Mouse (Mus musculus) liver (tissue): ENCODE results near the gene Fbxo3.
A peak's percentile ranks its signal among the peaks of the same experiment; 100 is the strongest.
"Not testable (repeated sequence)": the region's sequence is repeated elsewhere in the genome, so short reads cannot be mapped to it uniquely, and the experiment has no call there.

ENCODE experiments used
- DNase-seq: peaks from one replicate; pipeline ENCODE4 v3.0.0-alpha.2; 2020; ENCODE audit warnings: mixed read lengths

Fbxo3 gene

DNA sequence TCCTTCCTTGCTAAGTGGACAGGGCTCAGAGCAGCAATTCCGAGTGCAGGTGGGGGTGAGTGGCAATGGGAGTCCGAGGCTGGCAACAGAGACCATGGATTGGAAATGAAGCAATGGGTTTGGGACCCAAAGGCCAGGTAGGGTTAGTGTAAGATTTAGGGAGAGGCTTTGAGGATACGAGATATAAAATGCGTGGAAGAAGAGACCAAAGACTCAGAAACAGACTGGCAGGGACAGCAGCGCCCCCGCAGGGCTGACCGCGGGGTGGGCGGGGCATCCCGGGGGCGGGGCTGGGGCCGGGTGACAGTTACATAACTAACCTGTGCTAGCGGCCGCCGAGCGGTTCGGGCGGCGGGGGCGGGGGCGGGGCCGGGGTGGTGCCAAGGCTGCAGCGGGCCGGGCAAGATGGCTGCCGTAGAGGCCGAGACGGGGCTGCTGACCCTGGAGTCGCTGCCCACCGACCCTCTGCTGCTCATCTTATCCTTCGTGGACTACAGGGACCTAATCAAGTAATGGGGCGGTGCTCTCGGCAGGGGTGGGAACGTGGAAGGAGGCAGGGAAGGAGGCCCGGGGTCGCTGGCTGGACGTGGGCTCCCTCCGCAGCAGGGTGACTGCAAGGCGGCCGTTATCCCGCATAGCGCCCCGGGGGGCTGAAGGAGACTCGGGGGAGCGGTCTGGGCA lies at the start of gene Fbxo3:
Gene Fbxo3, plus strand, starts transcription at position 264 of the 681 bp plus-strand sequence.
- DNase-seq = peak; percentile 98

GRCm38 (mm10) chr2:103982250-103982649 lies 45.3 kb upstream of the Fbxo3 start:
- peak; percentile 83 for DNase-seq

DNA sequence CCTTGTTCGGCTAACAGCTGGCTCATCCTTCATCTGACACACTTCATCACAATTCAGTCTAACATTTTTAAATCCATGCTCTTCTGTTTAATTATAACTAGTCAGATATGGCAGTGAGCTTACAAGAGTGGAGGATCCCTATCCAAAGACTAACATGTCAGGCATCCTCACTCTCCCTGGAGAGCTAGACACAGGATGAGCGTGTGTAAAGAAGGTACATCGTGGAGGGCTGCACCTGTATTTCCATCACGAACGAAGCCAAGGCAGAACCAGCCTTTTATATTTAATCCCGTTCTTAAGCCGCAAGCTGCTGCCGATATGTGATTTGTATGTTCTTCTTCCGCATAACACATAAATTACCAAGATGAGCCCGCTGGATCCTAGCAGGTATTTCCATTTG lies 44.4 kb upstream of the Fbxo3 start:
- no peak for DNase-seq

DNA sequence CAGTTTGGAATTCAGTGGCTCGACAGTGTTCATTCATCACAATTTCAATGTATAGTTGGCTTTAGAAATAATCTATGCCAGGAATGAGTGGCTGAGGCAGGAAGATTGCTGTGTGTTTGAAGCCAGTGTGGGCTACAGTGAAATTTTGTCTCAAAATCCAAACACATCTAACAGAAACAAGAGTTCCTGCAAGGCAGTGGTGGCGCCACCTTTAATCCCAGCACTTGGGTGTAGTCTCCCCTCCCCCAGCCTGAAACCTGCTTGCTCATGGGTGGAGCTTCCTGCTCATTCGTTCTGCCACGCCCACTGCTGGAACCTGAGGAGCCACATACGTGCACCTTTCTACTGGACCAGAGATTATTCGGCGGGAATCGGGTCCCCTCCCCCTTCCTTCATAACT lies 39.9 kb upstream of the Fbxo3 start:
- peak; percentile 51 for DNase-seq

DNA sequence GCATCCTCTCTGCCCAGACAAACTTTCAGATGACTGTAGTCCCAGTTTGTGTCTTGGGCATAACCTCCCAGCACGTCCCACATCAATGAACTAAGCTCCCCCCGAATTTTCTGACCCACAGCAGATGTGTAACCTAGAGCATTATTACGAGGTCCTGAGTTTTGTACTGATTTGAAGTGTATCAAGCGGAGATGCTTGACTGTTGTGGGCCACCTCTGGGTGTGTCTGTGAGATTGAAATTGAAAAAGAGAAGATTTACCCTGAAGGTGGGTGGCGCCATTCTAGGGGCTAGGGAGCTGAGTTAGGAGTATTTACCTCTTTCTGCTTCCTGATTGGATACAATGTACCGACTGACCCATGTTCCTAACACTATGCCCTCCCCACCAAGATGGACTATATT lies 37.8 kb upstream of the Fbxo3 start:
- DNase-seq = no peak

DNA sequence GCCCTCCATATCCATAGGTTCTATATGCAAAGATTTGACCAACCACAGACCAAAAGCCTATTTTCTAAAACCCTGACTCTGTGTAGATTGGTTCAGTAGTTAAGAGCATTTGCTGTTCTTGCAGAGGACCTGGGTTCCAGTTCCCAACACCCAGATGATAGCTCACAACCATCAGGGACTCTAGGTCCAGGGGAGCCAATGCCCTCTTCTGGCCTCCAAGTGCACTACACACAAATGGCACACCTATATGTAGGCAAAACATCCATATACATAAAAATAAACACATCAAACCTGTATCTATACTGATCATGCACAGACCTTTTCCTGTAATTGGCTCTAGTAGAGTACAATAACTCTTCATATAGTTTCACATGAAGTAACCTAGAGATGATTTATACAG lies 36.2 kb upstream of the Fbxo3 start:
- DNase-seq = no peak

DNA sequence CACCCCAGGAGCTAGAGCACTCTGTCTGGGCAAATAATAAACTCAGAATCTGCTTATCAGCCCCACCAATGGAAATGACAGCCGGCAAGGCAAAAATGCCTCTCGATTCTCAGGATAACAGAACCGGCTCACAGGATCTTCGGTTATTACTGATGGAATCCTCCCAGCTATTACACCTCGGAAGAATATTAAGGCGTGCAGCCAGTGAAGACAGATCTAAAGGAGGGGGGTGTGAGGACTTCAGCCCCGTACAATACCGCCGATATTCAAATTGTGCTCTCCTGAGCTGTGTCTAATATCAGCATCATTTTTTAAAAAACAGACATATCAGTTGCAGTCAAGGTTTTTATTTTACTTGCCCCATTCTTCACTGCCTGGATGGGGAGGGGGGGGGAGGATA lies 35.4 kb upstream of the Fbxo3 start:
- no peak for DNase-seq

DNA sequence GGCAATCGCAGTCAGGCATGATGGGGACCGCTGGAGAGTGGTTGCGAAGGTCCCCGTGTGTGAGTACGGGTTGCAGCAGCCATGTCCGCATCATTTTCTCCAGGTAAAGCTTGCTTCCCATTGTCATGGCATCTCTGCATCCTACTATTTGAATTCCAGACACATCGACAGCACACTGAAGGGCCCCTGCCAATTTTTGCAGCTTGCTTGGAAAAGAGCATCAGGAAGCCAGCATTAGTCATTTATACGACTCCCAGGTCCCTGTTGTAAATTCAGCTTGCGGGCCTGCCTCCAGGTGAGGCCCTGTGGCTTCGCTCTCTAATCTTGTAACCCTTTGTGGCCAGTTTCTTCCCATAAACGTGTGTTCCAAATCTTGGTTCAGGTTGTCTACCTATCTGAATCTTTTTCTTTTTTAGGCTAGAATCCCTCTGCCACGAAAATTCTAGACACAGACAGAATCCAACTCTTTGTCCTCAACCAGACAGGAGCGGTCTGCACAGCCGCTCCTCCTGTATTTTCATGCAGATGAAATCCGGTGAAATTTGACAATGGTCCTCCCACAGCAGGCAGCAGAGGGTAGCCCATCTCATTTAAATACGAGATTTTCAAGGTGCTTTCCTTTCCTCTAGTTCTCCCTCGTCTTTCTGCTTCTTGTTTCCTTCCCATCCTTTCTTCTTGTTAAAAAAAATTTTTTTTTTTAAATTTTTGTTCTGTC lies 34.7 kb upstream of the Fbxo3 start:
- no peak for DNase-seq

DNA sequence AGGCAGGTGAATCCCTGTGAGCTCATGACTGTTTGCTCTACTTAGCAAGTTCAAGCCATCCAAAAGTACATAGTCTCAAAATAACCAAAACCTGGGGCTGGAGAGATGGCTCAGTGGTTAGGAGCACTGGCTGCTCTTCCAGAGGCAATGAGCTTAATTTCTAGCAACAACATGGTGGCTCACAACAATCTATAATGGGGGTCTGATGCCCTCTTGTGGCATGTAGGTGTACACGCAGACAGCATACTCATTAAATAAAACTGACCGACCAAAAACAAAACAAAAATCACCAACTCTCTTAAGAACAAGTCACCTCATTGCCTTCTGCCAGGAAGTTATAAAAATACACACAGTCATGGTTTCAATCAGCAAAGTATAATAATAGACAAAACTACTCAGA lies 26.4 kb upstream of the Fbxo3 start:
- peak; percentile 34 for DNase-seq

GRCm38 (mm10) chr2:104001861-104002260 lies 25.7 kb upstream of the Fbxo3 start:
- no peak for DNase-seq

GRCm38 (mm10) chr2:104002711-104003413 lies 24.7 kb upstream of the Fbxo3 start:
- DNase-seq = peak; percentile 75

DNA sequence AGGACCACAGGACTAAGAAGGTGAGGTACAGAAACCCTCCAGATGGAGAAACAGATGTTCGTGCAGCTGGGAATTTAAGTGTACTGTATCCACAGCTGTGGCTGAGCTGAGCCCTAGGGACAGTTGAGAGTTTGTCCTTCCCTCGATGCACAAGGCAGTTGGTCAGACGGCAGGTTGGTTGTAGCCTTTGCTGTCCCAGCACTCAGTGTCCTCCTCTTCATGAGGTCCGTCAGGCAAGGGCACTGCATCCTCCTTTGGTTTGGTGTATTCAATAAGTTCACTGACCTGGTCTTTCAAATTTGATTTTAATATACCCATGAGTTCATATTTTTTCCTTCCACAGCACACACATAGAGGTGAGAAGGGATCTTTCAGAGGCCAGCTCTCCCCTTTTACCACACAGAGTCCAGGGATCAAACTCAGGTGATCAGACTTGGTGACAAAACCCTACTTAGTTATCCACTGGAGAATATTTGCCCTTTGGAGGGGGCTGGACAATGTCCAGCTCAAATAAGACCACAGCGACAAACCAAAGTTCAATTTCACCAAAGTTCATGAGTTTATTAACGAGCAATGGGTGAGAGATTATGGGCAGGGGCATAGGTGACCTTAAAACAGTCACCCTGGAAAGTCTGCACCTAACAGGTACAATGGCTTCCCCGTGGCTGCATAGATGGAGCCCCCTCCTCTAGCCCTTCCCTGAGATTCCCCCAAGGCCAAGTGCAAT lies 19.6 kb upstream of the Fbxo3 start:
- no peak for DNase-seq

DNA sequence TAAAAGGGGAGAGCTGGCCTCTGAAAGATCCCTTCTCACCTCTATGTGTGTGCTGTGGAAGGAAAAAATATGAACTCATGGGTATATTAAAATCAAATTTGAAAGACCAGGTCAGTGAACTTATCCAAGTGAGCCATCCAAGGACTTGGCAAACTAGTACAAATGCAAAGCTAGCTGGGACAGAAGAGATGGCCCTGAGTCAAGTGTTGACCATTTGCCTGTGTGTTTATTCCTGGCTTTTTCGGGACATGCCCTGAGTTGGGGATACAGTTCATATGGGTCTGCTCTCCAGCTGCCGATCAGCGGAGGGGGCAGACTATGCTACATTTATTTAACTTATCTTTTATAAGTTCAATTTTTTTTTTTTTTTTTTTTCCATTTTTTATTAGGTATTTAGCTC lies 18.7 kb upstream of the Fbxo3 start:
- not testable (repeated sequence) for DNase-seq

DNA sequence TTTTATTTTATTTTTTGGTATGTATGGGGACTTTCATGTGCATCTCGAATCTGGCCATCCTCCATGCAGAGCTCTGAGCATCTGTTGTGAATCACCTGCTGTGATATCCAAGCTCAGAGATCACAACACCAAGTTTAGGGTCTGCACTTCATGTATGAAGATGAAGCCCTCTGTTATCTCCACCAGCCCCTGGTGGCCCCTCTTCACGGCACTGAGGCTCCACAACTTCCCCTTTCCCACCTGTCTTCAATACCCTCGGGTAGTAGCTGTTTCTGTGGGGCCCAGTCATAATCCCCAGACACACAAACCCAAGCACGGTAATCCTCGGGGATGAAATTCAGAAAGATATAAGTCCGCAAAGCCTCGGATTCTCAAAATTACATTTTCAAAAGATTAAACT lies 4.4 kb upstream of the Fbxo3 start:
- DNase-seq = no peak

DNA sequence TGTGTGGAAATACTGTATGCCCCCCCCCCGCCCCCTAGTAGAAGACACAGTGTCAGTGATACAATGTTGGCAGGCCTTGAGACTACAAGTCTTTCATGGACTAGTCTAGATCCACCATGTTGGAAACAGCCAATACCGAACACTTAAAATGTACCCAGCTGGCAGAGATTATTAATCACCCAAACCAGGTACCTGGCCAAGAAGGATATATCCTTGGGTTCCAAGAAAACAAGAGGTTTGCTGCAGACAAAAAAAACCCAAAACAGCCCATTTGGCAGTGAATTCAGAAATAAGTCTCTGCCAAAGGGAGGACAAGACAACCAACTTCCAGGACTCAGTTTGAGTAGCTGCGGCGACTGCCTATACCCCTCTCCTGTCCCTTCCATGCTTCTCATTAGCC lies 2.9 kb upstream of the Fbxo3 start:
- no peak for DNase-seq

DNA sequence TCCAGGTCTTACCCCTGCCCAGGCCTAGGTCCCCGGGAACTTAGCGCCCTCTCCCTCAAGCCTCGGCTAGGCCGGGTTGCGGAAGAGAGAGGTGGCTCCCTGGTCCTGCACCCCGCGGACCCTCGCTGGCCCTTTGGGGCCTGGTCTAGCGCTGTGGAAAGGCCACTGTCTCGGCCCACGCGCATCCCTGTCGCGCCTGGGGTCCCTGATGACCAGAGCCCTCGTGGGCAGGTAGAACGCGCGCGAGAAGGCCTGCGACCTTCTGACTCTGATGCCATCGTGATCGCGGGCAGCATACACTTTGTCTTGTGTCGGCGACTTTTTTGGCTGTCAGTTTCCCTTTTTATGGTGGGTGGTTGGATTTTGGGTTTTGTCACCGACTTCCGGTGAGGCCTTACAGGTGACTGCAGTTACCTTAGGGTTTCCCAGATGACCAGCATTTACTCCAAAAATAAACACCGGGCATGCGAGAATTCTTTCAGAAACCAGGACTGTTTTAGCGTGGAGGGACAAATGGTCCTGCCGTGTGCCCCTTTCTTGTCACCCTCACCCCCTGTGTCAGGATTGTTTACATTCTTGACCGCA lies 710 bp downstream of the Fbxo3 start, which contains the start of gene 4931422A03Rik:
Gene 4931422A03Rik, minus strand, starts transcription at position 223 of the 585 bp plus-strand sequence.
- peak; percentile 61 for DNase-seq

GRCm38 (mm10) chr2:104029074-104029473 lies 1.6 kb downstream of the Fbxo3 start:
- peak; percentile 48 for DNase-seq

DNA sequence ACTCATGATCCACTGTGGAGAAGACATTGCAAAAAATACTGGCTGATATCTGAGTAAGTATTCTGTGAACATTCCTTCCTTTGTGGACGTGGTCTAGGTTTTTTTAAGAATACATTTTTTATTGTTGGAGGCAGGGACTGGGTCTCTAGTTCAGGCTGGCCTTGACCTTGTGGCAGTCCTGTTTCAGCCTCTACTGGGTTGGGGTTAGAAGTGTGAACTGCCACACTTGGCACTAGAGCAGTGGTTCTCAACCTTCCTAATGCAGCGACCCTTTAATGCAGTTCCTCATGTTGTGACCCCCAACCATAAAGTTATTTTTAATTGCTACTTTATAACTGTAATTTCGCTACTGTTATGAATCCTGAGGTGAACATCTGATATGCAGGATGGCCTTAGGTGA lies 2.9 kb downstream of the Fbxo3 start:
- DNase-seq = no peak

DNA sequence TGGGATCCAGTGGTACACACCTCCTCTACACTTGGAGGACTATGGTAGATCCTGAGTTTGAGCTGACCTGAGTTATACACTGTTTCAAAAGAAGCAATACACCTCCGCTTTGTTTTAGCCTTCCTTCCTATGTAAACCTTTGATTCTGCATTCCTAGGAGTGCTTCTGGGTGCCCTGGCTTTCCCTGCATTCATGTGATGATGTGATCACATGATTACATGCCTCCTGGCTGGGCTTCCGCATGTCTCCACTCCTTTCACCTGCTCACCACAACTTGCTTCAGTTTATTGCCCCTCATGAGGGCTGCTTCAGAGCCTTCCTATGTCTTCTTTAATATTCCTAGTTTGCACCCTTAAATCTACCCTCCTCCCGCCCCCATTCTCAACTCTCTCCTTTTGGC lies 4.5 kb downstream of the Fbxo3 start:
- DNase-seq = no peak

- peak; percentile 81 for DNase-seq
Observed at GRCm38 (mm10) chr2:104034832-104035472, 7.4 kb downstream of the Fbxo3 start.

DNA sequence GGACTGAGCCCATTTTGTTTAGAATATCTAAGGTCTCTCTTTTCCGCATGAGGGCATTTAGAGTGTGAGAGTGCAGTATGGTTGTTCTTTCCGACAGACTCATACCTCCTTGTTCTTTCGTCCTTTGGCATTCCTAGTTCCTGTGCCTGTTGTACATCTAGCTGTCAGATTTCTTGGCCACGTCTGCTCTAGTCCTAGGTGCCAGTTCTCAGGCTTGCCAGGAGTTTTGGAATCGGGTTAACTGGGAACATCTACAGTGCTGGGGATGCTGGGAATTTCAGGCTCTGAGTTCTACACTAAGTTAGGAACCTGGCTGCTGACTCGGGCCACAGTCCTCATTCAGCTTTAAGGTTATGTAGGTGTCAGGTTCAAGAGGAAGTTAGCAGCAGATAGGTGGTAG lies 8.1 kb downstream of the Fbxo3 start:
- DNase-seq = no peak

DNA sequence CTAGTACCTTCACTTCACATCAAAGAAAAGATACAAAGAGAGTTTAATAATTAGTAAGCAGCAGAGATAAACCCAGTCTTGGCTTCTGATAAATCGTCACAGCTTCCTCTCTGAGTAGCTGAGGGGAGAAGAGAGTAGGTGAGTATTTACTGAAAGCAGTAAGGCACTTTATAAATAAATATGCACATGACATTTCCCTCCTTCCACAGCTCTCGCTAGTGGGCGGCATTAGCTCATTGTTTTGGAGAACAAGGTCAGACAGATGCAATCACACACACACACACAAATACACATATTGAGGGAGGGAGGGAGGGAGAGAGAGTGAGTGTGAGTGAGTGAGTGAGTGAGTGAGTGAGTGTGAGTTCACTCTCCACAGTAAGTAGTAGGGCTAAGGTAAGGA lies 8.8 kb downstream of the Fbxo3 start:
- DNase-seq = no peak
